Mouse (Mus musculus) hematopoietic stem cell, adult 5-6 weeks (primary cell): Measurements from ENCODE around the gene Rab3il1. TPM values are rescaled to one million over a fixed set of nuclear protein-coding genes. Genes with fewer than 3 reads are reported as not detected.

Source experiments
- ATAC-seq, 2 experiments: fragments of 125-278 bp in 1 of 2; replicated peaks in 1 of 2; 2 replicates each; pipeline ENCODE4 v1.8.0; 2016 to 2017; ENCODE audit warnings: inconsistent platforms in 2 of 2, mild to moderate bottlenecking in 2 of 2, moderate number of reproducible peaks in 2 of 2, low read depth in 1 of 2, moderate TSS enrichment in 1 of 2; ENCODE audit not compliant: low FRiP score in 2 of 2, poor library complexity in 2 of 2, severe bottlenecking in 2 of 2, insufficient read depth in 1 of 2, low TSS enrichment in 1 of 2
- total RNA-seq: library from RNA; stranded (forward); fragments of 172-1452, 232-1000 nt; gene quantifications from 2 replicates; pipeline ENCODE4 v1.2.3, GENCODE M21; 2017

Gene Rab3il1
- total RNA-seq, 1 experiment from 2014 or later: 11.2 TPM

DNA sequence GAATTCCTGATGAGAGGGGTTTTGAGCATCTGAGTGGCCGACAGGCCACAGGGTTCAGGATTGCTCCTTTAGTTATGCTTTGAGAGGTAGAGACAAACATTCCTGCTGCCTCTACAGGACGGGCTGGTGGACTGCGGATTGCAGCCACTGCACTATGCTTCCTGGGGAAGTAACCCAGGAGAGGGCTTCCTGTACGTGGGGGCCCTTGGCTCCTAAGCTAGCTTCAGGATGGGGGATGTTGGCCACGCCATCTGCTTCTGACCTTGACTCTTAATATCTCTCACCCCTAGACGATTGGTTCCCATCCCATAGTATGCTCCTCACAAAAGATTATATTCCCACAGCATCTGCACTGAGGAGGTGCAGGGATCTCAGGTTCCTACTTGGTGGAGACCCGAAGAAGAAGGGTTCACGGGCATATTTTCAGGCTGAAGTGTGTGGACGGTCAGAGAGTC, 21.9 kb downstream of the Rab3il1 start:
- ATAC-seq: 0 out of 4 replicates have a peak, but pooled peaks of 1 of the 2 experiments have one; percentile 27

DNA sequence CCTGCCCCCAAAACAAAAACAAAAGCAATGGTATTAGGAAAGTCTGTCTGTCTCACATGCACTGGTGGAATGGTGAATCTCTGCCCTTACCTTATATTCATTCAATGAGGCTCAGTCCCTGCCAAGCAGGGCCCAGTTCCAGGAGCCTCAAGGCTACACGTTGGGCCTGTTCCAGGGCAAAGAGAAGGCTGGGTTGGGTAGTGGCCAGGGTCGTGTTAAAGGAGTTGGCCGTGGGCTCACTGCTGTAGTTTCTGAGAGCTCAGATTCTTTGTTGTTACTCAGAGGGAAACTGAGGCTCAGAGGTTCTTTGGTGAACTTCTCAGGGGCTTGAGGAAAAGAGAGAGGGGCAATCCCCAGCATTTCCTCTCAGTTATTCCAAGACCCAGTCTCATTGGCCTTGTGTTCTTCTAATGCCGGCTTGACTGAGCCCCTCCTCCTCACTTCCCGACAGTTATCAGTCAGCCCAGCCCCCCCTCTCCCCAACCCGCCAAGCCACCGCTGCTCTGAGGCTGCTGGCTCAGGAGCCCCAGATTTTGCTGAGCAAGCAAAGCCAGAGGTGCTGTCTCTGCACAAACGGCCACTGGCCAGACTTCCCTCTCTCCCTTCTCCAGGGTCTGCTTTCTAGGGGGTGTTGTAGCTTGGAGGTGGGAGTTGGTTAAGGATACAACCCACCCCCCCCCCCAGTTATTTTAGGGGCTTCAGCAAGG, 23.9 kb downstream of the Rab3il1 start:
- ATAC-seq: 0 out of 4 replicates have a peak, but pooled peaks have one; percentile 29 to 39

DNA sequence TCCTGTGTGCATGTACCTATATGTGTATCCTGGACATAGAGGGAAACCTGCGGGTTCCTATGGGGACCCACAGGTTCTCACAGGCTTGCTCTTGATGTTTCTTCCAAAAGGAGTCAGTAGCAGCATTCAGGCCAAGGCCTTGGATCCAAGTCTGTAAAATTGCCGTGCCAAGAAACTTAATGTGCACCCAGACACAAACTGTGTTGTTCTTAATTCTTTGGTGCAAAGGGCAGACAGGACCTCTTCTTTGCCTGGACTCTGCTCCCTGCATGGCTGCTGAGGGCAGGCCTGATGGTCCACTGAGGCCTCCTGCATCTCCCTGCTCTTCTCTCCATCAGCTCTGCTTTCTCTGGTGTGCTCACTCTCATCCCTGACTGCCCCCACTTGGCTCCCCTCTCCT, 28.3 kb downstream of the Rab3il1 start:
- no peak for ATAC-seq

DNA sequence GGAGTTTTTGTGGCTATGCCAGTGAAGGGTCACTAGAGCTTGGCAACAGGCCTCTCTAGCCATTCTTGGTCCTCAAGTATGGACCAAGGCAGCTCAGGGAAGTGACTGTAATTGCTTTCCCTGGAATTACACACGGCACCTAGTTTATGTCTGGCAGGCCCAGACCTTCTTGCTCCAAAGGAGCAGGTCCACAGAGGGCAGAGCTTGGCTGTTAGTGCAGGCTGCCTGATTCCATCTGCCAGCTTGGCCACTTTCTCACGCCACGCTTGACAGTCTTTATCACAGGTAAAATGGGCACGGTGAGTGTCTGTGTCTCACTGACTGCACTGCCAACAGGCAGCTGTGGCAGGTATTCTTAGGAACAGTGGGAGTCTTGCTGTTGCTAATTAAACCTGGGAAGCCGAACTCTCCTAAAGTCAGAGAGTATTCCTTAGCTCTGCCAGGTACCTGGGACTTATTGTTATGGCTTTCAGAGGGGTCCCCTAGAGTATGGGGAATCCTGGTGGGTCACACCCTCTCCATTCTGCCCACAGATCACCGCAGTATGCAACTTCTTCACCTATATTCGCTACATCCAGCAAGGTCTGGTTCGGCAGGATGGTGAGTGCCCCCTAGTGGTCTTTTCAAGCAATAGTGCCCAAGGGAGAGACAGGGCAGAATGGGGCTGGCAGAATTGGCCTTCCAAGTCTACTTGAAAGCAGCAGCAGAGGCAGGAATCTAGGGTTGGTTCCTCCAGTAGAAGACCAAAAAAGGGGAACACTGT, 31.9 kb downstream of the Rab3il1 start:
- peak; percentile 65 to 72 for ATAC-seq

DNA sequence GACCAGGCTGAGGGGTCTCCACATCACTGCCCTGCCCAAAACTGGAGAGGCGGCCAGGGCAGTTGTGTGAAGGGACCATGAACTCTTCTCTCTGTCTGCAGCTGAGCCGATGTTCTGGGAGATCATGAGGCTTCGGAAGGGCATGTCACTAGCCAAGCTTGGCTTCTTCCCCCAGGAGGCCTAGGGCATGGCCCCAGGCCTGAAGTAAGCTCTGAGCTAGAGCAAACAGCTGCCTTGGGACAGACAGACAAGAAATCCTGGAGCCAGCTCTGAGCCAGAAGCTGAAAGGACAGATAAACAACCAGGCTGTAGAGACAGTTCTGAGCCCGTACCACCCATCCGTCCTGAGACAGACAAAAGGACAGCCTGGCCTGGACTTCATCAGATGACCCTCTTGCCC, 32.9 kb downstream of the Rab3il1 start:
- ATAC-seq: no peak

DNA sequence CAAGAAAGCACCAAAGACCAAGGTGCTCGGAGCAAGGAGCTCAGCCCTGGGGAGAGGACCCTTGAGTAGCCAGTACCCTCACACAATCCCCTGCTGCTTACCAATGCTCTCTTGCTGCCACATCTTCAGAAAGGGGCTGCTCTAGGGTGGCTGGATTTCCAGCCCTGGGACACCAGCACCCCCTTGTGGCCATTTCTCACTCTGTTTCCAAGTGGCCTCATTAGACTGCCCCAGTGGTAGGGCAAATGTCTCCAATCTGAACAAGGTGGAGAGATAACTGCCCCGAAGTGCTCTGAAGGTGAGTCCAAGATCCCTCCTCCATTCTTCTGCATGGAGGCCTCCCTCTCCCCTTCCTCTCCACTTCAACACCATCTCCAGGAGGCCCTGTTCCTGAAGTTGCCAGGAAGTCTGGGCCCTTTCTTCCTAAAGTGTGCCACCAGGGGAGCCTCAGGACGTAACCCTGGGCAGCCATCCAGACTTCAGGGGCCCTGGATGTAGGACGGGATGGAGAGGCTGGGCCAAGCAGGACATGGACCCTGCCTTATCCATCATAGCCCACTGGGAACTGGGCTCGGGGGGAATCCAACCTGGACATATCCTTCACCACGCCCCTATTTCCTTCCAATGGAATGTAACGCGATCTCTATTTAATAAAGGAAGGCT, 33.4 kb downstream of the Rab3il1 start:
- peak; percentile 63 to 65; a peak in 3 of 4 replicates for ATAC-seq

DNA sequence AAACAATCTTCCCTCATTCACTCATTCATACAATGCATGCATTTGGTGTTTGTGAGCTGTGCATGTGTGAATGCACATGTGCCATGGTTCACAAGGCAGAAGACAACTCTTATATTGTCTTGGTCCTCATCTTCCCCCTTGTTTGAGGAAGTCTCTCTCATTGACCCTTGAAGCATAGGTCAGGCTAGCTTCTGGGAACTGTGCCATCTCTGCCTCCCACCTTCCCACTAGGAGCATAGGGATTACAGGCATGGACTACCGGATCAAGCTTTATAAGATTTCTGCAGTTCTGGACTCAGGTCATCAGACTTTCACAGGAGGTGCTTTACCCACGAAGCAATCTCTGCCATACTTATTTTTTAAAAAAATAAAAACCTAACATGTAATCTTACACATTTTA, 36.1 kb downstream of the Rab3il1 start:
- no peak for ATAC-seq

DNA sequence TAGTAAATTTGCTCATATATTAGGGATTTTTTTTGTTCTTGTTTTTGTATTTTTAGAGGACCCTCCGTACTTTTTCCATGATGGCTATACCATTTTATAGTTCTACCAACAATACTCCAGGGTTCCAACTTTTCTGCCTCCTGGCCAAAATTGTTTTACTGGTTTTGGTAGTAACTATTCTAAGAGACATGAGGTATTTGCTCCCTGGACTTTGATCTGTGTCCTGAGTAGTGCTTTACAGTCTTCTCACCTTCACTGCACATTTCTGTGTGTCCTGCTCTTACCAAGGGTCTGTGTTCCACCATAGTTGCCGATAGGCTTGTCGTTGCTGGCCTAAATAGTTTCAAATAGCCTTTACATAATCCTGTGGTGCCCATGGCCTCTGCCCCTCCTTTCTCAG, 36.9 kb downstream of the Rab3il1 start:
- ATAC-seq: no peak

DNA sequence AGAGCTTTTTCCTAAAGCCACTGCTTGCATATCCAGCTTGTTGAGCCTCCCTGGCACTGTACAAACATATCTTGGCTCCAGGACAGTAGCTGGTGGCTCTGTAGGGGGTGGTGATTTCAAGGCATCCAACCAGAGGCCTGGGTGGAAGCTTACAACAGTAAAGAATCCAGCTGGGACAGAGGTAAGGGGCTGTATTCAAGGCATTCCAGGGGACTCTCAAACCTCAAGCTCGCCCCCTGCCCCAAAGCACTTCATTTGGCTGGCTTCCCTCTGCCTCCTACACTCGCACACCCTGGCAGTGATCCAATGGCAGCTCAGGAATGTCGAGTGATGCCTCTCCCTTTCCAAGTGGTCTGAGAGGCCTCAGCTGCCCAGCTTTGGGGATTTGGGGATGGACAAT, 37.4 kb downstream of the Rab3il1 start:
- ATAC-seq: no peak

DNA sequence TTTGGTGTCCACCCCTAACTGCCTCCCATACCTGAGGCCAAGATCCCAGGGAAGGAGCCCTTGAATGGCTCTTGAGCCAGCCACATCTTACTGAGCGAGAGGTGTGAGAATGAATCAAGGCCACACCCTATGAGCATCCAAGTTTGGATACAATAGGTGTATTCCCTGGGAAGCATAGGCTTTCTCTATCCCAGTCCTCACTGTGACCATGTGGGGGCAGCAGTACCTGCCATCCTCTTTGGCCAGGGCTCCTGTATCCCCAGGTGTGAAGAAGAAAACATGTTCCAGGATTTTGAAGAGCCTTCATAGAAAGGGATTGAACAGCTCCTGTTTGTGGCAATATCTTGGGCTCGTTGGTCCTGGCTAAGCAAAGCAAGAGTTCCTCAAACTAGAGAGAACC, 38.1 kb downstream of the Rab3il1 start:
- no peak for ATAC-seq

DNA sequence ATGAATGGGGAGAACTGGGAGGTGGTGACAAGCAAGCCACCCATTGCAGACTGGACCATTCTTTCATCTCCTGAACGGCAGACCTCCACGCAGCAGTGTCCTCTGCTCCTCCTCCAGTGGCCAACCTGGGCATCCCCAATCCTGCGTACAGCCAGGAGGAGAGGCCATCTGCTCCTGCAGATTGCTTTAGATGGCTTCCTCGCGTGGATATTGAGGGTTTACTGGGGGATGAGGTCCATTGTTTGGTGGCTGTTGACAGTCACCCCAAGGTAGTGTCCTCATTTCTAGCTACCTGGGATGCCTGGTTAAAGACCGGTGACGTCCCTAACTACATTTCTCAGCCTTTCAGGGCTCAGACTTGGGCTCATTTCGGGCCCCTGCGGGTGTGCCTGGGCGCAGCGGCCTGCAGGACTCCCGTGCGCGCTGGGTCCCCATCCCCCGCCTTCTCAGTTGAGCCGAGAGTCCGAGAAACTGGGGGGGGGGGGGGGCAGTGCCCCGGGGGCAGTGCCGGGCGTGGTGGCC, 39.5 kb downstream of the Rab3il1 start:
- ATAC-seq: no peak

DNA sequence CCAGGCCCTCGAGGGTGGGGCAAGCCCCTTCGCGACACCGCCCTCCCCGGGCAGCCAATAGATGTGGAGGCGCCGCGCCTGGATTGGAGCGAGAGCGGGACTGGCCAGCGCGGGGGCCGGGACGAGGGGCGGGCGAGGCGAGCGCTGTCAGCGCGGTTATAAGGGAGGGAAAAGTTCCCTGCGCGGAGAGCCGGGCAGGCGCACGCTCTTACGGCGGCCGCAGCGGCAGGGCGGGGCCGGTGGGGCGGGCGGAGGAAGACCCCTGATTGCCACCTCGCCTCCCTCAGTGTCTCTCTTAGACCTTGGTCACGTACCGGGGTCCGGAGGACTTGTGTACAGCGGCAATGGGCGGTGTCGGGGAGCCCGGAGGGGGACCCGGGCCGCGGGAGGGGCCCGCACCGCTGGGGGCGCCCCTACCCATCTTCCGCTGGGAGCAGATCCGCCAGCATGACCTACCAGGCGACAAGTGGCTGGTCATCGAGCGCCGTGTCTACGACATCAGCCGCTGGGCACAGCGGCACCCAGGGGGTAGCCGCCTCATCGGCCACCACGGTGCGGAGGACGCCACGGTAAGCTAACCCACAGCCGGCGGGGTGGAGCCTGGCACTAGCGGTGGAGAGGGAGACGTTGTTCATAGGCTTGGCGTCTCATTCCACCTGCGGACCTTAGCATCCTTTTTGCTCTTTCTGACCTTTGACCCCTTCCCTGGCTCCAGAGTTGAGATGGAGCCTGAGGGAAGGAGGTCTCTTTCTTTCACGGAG, 40.1 kb downstream of the Rab3il1 start, which contains the start of gene Fads3:
Gene Fads3, plus strand, starts transcription at position 182 of the 761 bp plus-strand sequence.
- peak; percentile 27 to 54; a peak in 2 of 4 replicates for ATAC-seq

DNA sequence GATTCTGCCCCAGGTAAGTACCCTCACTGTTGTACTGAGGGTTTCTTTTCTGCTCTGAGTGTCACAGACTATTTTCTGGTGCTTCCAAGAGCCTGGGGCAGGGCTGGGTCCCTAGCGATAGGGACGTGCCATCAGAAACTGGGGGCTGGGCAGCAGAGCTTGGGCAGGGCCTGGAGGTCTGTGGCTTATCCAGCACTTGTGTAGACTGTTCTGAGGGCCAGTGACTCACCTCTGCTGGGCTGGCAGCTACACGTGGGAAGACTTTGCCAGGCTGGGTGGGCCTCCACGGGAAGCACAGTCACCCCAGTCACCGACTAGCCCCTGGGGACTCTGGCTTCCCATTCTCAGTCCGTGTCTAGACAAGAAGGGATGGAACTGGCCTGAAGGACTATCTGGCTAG, 40.8 kb downstream of the Rab3il1 start:
- no peak for ATAC-seq

DNA sequence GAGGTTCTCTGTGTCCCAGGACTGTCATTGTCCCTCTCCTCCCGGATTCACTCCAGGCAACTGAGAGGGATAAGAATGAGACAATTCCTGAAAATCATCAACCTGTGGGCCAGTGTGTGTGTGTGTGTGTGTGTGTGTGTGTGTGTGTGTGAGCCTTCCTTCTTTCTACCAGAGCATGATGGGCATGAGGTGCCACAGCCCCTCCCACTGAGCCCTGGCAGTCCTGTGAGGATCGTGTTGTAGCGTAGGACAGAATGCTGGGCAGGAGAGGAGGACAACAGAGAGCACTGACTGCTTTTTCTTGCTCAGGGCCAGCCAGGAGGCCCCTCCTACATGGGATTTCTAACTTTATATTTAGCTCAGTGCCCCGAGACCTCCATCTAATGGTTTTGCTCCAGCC, 41.3 kb downstream of the Rab3il1 start:
- no peak for ATAC-seq

DNA sequence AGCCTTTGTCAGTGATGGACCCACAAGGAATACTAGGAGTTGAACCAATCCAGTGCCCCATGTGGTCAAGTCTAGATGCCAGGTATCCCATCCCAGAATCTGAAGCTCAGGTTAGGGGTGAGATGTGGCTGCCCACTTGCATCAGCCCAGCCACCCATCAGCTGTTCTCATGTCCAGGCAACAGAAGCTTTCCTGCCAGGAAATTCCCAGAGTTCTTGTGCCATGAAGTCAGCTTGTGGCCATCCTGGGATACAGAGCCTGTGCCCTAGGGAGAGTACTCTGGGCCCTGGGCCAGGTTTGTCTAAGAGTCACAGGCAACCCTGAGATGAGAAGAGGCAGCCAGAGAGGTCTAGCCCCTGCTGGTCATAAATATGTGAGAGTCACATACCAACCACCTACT, 42.2 kb downstream of the Rab3il1 start:
- ATAC-seq: no peak

DNA sequence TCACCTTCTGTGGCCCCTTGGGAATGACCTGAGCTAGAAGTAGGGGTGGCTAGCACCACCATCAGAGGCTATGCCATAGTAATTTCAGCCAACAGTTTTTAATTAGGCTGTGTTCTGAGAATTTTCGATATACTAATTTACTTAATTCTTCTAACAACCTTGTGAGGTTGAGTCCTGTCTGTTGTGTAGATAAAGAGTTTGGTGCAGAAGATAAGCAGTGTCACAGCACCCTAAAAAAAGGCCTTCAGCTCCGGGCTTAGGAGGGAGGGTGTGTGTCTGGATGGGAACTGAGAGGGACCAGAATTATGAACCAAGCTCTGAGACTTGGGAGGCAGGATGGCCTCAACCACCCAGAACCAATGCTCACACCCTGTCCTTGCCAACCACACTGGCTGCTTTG, 44.2 kb downstream of the Rab3il1 start:
- ATAC-seq: no peak

DNA sequence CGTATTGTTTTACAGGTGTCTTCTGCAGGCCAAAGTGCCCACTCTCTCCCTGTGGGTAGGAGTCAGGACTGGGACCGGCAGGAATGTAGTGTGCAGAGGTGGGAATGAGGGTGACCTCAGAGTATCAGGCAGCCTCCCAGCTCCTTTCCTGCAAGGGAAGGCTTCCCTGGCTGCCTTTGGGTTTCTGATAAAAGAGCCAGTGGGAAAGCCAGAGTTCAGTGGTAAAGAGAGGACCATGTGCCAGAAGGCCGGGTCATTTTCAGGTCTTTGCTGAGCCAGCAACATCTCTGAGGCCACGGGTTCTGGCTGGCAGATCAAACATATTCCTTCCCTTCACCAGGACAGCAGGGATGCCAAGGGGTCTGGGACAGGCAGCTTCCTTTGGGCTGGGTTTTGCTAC, 44.9 kb downstream of the Rab3il1 start:
- ATAC-seq: no peak
